Mouse (Mus musculus) thymus, adult 18-20 months (tissue): ENCODE measurements around the gene Gipc1.
A peak's percentile ranks its signal among the peaks of the same experiment; 100 is the strongest.

ENCODE experiments used
- DNase-seq, 2 experiments: peaks; one replicate each; pipeline ENCODE4 v3.0.0; 2022; ENCODE audit warnings: mixed read lengths in 2 of 2

The Gipc1 gene

DNA sequence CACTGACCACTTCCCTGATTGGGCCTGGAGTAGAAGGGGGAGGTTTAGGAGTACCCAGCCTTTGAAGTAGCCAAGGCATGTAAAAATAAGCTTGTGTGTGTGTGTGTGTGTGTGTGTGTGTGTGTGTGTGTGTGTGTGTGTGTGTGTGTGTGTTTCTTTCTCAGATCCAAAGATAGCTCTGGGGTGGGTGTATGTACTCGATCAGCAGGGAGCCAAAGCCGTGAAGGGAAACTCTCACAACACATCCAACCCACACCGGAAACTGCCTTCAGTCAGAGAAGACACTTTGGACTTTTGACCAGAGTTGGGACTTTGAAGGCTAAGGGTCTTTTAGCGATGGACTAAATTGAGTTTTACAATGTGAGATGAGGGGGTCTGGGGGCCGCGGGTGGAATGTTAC is 2.8 kb upstream of the Gipc1 start:
- DNase-seq, result no peak

DNA sequence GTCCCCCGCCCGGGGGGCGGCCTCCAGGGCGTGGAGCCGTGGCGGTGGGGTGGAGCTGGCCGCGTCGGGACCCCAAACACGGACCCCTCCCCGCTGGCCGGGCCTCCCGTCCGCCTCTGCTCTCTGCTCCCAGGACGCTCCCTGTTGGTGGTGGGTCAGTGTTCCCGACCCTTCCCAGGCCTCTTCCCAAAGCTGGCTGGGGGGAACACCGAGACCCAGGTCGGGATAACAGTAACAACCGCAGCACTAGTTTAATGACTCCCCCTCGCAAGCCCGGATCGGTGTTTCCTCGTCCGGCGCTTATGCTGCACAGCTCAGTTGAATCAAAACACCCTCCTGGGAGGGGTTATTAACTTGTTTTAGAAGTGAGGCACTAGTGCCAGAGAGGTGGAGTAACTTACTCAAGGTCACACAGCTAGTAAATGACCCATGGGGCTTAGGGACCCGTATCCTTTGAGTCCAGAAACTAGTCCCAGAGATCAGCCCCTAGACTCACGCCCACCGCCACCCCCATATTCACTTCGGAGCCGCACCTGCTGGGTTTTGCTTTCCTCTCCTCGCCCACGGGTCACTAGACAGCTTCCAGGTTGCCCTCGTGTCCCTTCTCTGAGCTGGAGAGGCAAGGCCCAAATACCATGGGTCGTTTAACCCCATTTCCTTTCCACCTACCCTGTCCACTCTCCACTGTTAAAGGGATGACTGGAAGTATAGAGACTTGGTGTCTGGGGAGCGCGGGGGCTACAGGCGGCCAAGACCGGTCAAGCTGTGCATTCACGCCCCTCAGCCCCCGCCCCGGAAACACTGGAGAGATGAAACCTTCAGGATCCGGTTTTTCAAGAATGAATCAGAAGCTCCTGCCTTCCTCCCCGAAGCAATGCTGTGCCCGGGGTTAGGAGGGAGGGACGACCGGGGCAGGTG is 526 bp downstream of the Gipc1 start:
- DNase-seq, result peak in 1 of 2 experiments; percentile 38

DNA sequence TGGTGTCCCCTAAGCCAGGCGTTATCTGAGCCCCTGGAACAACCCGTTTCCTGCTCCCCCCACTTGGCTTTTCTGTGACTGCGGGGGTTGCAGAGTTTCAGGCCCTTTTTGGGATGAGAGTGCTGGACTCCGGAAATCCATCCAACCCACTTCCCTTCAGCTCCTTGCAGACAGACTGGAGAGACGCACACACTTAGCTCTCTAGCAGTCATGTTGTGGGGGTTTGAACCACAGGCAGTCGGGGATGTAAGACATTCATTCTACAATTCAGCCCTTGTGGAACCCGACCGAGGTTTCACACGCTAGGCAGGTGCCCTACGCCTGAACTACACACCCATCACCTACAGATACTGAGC is 1.2 kb downstream of the Gipc1 start:
- no peak for DNase-seq

DNA sequence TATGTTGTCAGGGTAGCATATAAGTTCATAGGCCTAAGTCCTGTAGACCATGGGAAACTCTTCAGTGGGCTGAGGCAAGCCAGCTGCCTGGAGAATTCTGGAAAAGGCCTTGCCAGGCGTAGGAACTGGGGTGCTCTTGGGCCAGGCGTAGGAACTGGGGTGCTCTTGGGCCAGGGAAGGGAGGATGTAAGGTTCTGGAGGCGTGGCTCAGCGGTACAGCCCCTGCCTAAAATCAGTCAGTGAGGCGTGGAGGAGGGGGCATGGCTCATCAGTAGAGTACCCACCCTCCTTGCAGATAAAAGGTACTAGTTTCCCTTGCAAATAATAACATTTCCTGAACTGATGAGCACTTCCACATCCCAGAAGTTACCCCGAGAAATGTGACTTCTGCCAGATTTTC is 2.2 kb downstream of the Gipc1 start:
- no peak for DNase-seq

DNA sequence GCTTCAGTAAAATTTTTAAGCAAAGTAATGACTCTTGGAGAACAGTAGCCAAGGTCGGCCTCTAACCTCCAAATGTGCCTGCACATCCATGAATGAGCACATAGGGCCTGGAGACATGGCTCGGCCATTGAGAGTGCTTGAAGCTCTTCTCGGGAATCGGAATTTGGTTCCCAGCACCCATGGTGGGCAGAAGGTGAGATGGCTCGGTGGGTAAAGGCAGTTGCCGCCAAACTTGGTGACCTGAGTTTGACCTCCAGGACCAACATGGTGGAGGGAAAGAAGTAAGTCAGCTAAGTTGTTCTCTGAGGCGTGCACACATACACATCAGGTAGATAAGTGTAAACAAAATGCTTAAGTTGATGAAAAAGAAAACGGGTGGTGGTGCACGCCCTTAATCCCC is 3.6 kb downstream of the Gipc1 start:
- no peak for DNase-seq

DNA sequence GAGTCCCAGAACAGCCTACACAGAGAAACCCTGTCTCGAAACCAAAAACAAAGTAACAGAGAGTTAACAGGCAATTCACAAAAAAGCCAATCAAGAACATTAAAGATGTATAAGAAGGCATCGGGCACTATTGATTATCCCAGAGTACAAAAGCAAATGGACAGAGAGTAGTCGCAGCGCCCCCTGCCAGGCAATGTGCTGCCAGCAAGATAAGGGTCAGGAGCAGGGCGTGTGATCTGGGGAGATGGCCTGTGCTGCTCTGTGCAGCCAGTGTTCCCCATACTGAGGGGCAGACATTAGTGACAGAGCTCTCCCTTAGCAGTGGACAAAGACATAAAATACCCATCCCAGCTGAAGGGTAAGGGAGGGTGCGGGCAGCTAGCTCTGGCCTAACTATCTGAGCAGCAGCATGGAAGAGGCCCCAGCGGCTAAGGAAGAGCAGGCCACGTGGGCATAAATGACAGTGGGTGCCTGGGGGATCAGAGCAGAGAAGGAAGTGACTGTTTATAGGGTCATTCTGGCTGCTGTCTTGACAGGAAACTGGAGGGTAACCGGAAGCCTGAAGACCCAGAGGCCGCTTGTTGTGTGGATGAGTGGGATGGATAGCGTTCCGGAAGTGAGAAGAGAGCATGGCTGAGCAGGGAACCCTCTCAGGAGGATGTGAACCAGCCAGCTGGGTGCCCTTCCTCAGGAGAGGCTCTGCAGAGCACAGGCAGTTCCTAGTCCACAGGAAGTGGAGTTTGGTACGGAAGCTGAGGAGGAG is 4.2 kb downstream of the Gipc1 start:
- DNase-seq, result no peak

DNA sequence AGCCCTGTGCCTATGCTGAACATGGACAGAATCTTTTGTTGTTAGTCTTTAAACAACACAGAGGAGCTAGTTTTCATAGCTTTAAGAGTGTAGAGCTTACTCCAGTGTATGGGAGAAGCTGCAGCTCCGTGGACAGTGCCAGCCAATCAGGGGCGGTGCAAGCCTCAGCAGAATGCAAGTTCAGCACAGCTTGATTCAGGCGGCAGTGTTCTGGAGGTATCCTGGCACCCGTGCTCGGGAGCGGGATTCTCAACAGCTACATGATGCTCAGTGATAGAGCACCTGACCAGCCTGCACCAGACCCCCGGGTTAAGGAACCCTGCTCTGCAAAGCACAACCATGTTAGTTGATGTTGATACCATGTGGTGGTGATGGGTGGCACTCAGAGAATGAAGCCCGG is 8.1 kb downstream of the Gipc1 start:
- no peak for DNase-seq

DNA sequence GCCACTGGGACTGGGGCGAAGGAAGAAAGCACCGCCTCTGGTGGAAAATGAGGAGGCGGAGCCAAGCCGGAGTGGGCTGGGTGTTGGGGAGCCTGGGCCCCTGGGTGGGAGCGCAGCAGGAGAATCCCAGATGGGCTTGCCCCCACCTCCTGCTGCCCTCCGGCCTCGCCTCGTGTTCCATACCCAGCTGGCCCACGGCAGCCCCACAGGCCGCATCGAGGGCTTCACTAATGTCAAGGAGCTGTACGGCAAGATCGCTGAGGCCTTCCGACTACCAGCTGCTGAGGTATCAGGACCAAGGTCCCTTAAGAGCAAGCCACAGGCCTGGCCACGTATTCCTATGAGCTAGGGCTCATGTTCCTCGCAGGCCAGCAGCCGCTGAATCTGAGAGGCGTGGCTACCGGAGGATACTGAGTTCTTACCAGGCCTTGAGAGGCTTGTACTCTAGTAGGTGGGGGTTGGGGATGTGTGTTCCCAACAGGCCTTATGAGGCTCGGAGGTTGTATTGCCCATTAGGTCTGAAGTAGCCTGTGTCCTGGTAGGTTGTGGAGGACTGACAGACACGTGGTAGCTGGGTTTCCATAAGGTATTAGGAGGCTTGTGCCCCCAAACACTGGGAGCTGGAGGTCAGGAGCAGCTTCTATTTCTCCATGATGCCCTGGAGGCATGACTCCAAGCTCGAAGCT is 8.7 kb downstream of the Gipc1 start:
- peak in 1 of 2 experiments; percentile 5 for DNase-seq

DNA sequence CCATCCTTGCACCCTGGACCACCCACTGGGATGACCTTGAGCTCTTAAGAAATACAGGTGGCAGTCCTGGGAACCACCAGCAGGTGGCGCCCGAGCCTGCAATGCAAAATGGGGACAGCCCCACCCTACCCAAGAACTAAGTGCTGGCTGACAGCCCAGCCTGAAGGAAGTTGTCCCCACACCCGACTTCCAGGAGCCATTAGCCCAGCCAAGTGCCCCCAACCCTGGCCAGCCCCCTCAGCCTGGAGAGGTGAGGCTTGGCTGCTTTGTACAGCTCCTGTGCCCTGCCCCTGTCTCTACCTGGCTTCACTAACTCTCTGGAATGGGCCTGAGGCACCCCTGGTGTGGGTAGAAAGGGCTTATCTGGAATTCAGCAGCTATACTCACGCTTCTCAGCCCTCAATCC is 9.9 kb downstream of the Gipc1 start:
- DNase-seq, result peak; percentile 73 to 78

DNA sequence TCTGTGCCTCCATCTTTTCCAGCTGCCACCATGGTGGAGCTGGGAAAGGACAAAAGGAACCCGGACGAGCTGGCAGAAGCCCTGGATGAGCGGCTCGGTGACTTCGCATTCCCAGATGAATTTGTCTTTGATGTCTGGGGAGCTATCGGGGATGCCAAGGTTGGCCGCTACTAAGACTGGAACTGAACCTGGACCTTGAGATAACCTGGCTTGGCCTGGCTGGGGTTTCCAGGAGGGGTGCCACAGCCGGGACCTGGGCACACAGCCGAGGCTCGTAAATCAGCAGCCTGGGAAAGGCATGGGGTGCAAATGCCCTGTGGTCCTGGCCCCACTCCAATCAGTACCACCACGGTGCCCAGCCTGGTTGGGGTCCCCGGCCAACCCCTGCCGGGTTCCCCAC is 11.6 kb downstream of the Gipc1 start:
- no peak for DNase-seq

DNA sequence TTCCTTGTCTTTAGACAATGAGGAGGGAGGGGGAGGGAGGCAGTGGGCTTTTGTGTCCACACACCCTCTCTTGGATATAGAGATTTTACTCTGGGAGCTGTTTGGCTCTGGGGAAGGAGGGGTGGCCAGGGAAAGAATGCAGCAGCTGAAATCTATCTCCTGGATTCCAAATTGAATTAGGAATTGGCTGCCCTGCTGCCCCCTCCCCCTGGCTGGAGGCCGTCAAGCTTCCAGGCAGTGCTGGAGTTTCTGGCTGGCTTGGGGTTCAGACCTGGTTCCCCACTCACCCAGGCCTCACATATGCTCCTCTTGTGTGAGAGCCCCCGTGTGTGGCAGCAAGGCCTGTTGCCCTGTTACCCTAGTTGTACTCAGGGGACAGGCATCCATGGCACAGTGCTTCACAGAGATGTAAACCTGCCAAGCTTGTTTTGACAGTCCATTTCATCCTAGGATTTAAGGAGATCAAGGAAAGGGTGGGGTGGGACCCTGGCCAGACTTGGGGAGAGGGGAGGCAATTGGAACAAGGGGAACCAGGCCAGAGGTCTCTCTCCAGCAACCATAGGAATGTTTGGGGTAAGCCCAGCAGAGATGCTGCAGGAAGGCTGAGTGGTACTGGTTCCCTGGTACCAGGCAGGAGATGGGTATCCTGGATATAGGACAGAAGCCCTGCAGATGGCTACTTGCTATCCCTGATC is 12.6 kb downstream of the Gipc1 start:
- no peak for DNase-seq

DNA sequence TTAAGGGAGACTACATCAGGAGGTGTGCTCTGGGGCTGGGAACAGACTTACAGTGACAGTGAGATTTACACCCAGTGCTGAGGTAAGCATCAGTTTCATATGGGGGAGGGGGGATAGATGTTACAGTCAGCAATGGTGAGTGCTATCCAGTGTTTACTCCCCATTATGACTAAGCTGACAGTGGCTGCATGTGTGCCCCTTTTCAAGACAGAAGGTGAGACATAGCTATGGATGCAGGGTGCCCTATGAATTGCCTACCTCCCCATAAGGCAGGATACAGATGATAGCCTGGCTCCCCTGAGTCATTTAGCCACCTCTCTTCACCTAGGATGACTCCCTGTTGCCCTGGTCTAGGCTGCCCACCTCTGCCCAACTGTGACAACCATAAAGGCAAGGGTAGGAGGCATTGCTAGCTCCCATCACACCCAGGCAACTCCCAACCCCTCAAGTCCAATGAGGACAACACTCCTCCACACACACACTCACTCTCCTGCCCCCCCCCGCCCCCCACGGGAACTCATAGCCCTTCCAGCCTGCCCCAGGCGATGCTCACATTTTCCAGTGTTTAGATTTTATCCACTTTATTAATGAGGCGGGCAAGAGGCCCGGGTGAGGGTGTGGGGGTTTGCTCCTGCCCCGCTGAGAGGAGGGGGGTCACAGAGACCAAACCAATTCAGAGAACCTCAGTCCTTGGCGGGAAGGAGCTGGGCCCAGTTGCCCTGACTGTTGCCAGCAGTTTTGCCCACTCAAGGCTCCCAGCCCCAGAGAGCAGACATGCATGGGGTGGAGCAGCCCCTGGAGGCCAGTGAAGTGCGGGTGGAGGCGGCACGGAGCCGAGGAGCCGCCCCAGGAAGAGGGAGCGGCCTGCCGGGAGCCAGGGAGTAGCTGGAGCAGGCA is 13.7 kb downstream of the Gipc1 start, which contains the start of gene Ptger1:
TSS of gene Ptger1 (plus strand) at position 710 of the 897 bp plus-strand sequence.
- no peak for DNase-seq

DNA sequence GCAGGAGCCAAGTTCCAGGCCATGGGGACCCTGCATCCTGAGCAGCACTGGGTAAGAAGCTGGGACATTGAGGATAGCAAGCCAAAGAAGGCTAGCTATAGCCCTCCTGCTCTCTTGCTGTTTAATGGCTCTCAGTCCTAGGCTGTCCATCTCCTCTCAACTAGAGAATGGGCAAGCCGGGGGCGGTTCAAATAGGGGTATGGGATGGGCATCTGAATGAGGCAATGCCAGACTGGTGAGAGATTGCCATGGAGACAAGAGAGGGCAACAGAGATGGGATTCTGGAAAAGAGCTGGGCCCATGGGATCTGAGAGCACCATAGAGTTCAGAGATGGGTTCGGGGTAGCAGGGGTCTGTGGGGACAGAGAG is 14.4 kb downstream of the Gipc1 start:
- DNase-seq, result no peak

DNA sequence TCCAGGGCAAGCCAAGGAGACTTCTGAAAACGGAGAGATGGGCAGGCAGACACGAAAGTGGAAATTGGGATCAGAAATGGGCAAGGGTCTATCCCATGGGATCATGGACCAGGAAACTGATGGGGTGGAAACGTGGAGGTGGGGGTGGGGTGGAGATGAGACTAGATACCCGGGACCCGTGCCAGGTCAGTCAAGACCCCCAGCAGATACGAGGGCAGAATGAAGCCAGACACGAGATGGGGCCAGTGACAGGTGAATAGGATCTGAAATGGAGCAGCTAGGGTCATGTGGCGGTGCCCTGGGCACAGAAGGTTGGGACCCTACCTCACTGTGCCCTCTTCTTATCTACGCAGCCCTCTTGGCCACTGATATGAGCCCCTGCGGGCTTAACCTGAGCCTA is 15.0 kb downstream of the Gipc1 start:
- DNase-seq, result no peak

DNA sequence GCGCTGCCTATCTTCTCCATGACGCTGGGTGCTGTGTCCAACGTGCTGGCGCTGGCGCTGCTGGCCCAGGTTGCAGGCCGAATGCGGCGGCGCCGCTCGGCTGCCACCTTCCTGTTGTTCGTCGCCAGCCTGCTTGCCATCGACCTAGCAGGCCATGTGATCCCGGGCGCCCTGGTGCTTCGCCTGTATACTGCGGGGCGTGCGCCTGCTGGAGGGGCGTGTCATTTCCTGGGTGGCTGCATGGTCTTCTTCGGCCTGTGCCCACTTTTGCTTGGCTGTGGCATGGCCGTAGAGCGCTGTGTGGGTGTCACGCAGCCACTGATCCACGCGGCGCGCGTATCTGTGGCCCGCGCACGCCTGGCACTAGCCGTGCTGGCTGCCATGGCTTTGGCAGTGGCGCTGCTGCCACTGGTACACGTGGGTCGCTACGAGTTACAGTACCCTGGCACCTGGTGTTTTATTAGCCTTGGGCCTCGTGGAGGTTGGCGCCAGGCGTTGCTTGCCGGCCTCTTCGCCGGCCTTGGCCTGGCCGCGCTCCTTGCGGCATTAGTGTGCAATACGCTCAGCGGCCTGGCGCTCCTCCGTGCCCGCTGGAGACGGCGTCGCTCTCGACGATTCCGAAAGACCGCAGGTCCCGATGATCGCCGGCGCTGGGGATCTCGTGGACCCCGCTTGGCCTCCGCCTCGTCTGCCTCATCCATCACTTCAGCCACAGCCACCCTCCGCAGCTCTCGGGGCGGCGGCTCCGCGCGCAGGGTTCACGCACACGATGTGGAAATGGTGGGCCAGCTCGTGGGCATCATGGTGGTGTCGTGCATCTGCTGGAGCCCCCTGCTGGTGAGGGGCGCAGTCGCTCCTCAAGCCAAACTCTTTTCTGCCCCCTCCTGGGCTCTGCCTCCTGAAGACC is 15.8 kb downstream of the Gipc1 start:
- no peak for DNase-seq

DNA sequence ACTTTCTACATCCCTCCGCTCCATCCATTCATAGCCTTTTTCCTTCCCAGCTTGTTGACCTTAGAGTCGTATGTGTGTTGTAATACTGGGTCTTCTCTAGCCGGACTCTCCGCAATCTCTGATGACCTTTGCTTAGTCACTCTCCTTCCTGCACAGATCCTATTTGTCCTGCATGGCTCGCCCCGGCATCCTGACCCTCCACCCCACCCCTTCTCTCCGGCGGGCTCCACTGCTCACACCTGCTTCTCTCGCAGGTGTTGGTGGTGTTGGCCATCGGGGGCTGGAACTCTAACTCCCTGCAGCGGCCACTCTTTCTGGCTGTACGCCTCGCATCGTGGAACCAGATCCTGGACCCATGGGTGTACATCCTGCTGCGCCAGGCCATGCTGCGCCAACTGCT is 16.5 kb downstream of the Gipc1 start:
- DNase-seq, result no peak

DNA sequence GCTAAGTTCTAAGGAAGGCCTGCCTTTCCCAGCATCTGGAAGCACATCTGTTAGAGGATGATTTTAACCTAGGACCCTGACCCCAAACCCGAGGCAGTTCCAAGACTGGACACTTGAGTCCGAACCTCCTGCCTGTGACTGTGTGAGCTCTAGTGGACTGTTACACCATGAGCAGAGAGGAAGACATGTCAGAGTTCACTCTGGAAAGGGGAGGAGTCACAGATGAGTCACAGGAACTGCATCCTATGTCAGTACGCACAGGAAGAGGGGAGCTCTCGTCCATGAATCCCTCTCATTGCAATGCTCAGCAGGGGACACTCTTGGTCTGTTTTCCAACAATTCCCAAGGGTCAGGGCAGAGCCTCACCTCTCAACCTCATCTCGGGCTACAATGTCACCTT is 20.5 kb downstream of the Gipc1 start:
- no peak for DNase-seq

DNA sequence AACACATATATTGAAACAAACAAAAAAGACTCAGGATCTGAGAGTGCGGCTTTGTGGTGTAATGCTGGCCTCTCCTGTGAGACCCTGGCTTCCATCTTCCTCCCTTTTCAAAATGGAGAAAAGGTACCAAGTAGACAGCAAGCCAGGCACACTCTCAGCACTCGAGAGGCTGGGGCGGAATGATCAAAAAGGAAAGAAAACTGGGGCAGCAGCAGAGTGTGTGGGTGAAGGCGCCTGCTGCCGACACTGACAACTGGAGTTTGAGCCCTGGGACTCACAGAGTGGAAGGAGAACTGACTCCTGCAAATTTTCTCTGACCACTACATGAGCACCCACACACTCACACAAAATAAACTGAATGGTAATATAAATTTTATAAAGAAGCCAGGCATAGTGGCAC is 22.0 kb downstream of the Gipc1 start:
- DNase-seq, result no peak

DNA sequence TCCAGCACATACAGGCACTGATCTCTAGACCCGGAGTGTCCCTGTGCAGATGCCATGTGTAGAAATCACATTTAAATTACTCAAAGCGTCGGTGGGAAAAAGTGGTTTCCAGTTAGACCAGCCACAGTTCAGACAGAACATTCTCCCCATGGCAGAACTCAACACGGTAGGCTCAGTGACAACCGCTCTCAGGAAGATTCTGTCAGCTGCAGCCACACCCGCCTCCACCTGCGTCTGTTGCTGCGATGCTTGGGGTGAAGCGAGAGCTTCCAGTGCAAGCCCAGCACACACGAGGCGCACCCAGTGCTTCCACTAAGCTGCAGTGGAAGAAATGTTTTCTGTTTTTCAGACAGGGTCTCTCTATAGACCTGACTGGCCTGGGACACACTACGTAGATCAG is 27.4 kb downstream of the Gipc1 start:
- no peak for DNase-seq

DNA sequence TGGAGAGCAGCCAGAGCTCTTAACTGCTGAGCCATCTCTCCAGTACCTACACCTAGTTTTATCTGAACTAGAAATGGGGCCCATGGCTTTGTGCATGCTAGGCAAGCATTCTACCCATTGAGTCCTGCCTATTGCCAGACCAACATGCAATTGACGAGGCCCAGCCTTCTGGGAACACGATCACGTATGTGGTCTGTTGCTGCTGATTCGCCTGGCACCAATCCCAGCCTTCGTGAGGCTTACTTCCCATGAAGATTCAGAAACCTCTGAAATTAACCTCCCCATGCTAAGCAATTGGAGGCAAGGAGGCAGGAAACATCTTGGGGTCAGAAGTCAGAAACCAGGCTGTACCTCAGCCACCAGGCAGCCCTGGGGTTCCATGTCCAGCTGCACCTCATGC is 28.1 kb downstream of the Gipc1 start:
- DNase-seq, result no peak

DNA sequence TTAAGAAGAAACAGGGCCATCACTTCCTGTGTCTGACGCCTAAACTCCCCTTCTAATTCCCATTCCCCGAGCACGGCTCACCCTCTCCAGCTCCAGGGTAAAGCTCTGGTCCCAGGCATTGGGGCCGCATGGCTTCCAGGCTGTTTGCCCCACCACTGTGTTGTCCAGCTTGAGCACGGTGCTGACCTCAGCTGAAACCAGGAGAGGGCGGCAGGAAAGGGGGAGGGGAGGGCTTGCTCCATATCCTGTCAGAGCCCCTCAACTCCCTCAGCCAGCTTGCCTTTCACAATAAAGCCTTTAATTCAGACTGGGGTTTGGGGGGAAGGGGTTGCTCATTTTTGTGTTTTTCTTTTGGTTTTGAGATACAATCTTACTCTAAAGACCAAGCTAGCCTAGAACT is 28.6 kb downstream of the Gipc1 start:
- no peak for DNase-seq
